Mouse (Mus musculus) myocyte (in vitro differentiated cells): ENCODE data around the gene Mtpn. TPM values are rescaled to one million over a fixed set of nuclear protein-coding genes. Genes with fewer than 3 reads are reported as not detected.

Experiments used
- H3K27me3 ChIP-seq: one replicate; pipeline ENCODE4 v1.6.1; 2011; ENCODE audit not compliant: control insufficient read depth, insufficient read depth, insufficient read length
- H3K36me3 ChIP-seq: one replicate; pipeline ENCODE4 v1.6.1; 2011; ENCODE audit not compliant: control insufficient read depth, insufficient read depth
- H3K4me2 ChIP-seq: one replicate; pipeline ENCODE4 v1.6.1; 2011; ENCODE audit warnings: low read depth, control low read depth
- H3K4me3 ChIP-seq: one replicate; pipeline ENCODE4 v1.5.1; 2011; ENCODE audit warnings: mild to moderate bottlenecking, control low read depth, moderate library complexity
- H3K79me2 ChIP-seq: one replicate; pipeline ENCODE4 v1.6.1; 2011; ENCODE audit not compliant: control insufficient read depth, insufficient read depth
- H3ac ChIP-seq: one replicate; pipeline ENCODE4 v1.6.1; 2011; ENCODE audit not compliant: control insufficient read depth, insufficient read length
- CEBPB ChIP-seq: IDR thresholded peaks from 2 replicates; pipeline ENCODE4 v1.6.1; 2011; ENCODE audit warnings: mild to moderate bottlenecking, moderate library complexity; ENCODE audit not compliant: poor library complexity, insufficient read depth, severe bottlenecking
- E2F4 ChIP-seq: IDR thresholded peaks from one replicate; pipeline ENCODE4 v1.6.1; 2011; ENCODE audit warnings: mild to moderate bottlenecking, control low read depth, moderate library complexity; ENCODE audit not compliant: insufficient read depth
- MAX ChIP-seq: IDR thresholded peaks from one replicate; pipeline ENCODE4 v1.6.1; 2011; ENCODE audit warnings: low read depth, mild to moderate bottlenecking, control low read depth
- MYOD1 ChIP-seq, 3 experiments: IDR thresholded peaks; one replicate each; pipeline ENCODE4 v1.6.1; 2011; ENCODE audit warnings: control low read depth in 2 of 3, low read depth in 2 of 3, mild to moderate bottlenecking in 2 of 3, moderate library complexity in 1 of 3; ENCODE audit not compliant: insufficient read length in 2 of 3, control insufficient read depth in 1 of 3
- MYOG ChIP-seq, 3 experiments: IDR thresholded peaks; one replicate each; pipeline ENCODE4 v1.6.1; 2011; ENCODE audit warnings: control low read depth in 2 of 3, low read depth in 2 of 3, mild to moderate bottlenecking in 2 of 3; ENCODE audit not compliant: insufficient read length in 2 of 3, control insufficient read depth in 1 of 3, insufficient read depth in 1 of 3
- POLR2A ChIP-seq: IDR thresholded peaks from one replicate; pipeline ENCODE4 v1.6.1; 2011; ENCODE audit warnings: low read depth, mild to moderate bottlenecking, control low read depth, moderate library complexity; ENCODE audit not compliant: insufficient read length
- POLR2AphosphoS2 ChIP-seq: IDR thresholded peaks from one replicate; pipeline ENCODE4 v1.6.1; 2011; ENCODE audit warnings: low read depth, control low read depth; ENCODE audit not compliant: insufficient read length
- REST ChIP-seq: IDR thresholded peaks from one replicate; pipeline ENCODE4 v1.6.1; 2011; ENCODE audit warnings: mild to moderate bottlenecking, control low read depth, moderate library complexity; ENCODE audit not compliant: insufficient read depth, insufficient read length
- SRF ChIP-seq: IDR thresholded peaks from one replicate; pipeline ENCODE4 v1.6.1; 2011; ENCODE audit warnings: low read depth; ENCODE audit not compliant: control insufficient read depth, insufficient read length
- TCF12 ChIP-seq: IDR thresholded peaks from one replicate; pipeline ENCODE4 v1.6.1; 2011; ENCODE audit warnings: mild to moderate bottlenecking, control low read depth; ENCODE audit not compliant: poor library complexity, insufficient read depth, severe bottlenecking
- TCF3 ChIP-seq: IDR thresholded peaks from one replicate; pipeline ENCODE4 v1.6.1; 2011; ENCODE audit warnings: low read depth, control low read depth; ENCODE audit not compliant: insufficient read length
- USF1 ChIP-seq: IDR thresholded peaks from one replicate; pipeline ENCODE4 v1.6.1; 2011; ENCODE audit warnings: low read depth, mild to moderate bottlenecking, control low read depth, moderate library complexity
- polyA plus RNA-seq: library from polyadenylated mRNA; unstranded; fragments of >200 nt; fragmentation: generic; extraction: Trizol; gene quantifications from one replicate; pipeline ENCODE4 v1.2.1, GENCODE M21; 2012; ENCODE audit warnings: missing spikeins

Gene Mtpn
- polyA plus RNA-seq, 1 experiment: 38.8 TPM

DNA sequence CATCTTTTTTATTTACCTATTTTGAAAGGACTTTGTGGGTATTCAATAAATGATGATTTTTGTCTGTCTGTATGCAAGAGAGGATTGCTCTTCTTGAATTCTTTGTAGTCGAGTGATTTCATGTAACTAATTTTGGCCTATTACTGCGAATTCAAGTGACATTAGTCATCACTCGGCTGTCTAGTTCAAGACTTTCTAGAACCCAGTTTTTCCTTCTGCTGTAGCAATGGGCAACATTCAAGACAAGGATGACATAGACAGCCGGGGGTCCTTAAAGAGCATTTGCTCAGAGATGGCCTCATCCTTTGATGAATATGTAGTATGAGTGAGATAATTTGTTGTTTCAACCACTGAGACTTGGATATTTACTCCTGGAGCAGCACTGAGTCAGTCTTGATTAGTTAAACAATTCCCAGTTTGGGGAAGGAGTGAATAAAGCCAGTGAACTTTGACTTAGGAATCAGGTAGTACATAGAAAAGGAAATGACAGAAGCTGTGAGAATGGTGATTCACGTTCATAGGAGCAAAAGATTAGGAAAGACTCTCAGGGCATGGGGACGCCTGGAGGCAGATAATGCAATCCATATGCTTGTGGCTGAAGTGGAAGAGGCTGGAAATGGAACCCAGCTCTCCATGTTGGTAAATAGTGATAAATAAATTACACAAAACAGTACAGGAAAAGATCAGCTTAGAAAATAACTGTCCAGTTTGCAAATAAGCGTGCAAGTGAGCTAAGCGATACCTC lies 3.1 kb upstream of the Mtpn start:
- Histone ChIP-seq H3K36me3 (no peaks in the 10 kb centered on the region), H3K4me3 (no peak overlapping the region), H3K27me3 (no peaks in the 10 kb centered on the region), H3ac (no peak overlapping the region), H3K79me2 (peaks cover 16% of the 10 kb centered on the region), H3K4me2 (peak overlapping the region; percentile 53)
- TF ChIP-seq MYOD1 (IDR thresholded peaks at IDR 0.05; ENCODE audit: control insufficient read depth in 1 of 3, insufficient read length in 2 of 3, low read depth in 2 of 3) (no peak), TCF12 (no peak), MAX (no peak), E2F4 (no peak), CEBPB (no peak), USF1 (no peak), POLR2AphosphoS2 (no peak), REST (no peak), SRF (no peak), POLR2A (no peak), TCF3 (no peak), MYOG (IDR thresholded peaks at IDR 0.05; ENCODE audit: control insufficient read depth in 1 of 3, insufficient read depth in 1 of 3, insufficient read length in 2 of 3, low read depth in 2 of 3) (no peak)

DNA sequence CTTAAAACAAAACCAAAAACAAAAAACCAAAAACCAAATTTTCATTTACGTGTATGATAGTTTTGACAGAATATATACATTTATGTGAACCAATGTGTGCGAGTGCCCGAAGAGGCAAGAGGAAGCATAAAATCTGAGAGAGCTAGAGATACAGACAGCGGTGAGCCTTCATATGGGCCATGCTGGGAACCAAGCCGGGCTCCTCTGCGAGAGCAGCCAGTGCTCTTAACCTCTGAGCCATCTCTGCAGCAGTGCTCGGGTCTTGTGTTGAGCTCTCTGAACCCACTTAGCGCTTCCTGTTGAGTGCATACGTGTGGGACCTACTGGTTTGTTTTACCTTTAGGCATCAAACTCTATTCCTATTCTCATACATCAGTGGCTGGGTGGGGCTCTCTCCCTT lies 689 bp upstream of the Mtpn start:
- no peak for TF ChIP-seq TCF12
- TF ChIP-seq USF1: no peak
- H3K36me3 ChIP-seq: no peaks in the 10 kb centered on the region
- no peaks in the 10 kb centered on the region for H3K27me3 ChIP-seq
- H3K4me2 ChIP-seq: no peak overlapping the region
- no peak overlapping the region for H3K4me3 ChIP-seq
- no peak overlapping the region for H3ac ChIP-seq
- peaks cover 41% of the 10 kb centered on the region for H3K79me2 ChIP-seq

DNA sequence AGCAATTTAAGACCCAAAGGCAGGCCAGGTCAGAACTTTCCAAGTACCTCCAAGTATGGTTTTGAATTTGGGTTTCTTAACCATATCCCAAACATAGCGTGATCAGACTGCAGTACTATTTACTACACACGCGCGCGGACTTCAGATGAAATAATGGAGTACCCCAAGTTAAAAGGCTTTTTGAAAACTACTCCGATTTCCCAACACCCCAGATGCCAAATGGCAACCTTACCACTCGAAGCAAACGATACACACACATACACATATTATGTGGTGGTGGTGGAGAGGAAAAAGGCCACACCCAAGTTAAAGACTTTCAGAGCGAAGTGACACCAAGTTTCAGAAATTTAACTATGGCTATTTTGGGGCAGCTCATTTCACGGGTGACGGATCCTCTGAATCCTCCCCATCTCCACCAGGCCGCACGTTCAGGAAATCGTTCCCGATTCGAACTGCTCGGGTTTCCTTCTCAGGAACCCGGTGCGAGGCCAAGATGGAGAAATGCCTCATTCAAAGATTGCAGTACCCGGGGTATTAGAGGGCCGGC lies 858 bp downstream of the Mtpn start:
- H3ac ChIP-seq: peak overlapping the region; percentile 95
- TF ChIP-seq USF1 (no peak), MYOG (IDR thresholded peaks at IDR 0.05; ENCODE audit: control insufficient read depth in 1 of 3, insufficient read depth in 1 of 3, insufficient read length in 2 of 3, low read depth in 2 of 3) (no peak), POLR2A (no peak), TCF3 (no peak)
- H3K79me2 ChIP-seq: peaks cover 54% of the 10 kb centered on the region
- H3K27me3 ChIP-seq: no peaks in the 10 kb centered on the region
- H3K4me3 ChIP-seq: peak overlapping the region; percentile 76
- no peaks in the 10 kb centered on the region for H3K36me3 ChIP-seq
- peak overlapping the region; percentile 81 for H3K4me2 ChIP-seq

DNA sequence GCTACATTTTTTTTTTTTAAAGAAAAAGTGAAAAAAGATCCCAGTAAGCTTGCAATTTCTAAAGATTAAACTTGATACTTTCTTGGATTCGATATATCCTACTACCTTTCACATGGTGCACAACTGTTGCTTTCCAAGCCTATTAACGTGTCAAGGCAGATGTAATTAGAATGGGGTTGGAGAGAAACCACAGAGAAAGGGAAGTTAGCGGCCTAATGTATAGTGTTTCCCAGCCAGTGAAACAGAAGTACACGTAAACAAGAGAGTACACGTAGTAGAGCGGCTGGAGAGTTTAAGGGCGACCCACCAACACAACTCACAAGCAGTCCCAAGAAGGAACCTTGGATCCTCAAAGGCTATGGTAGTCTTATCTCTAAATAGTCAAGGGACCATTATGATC lies 3.7 kb downstream of the Mtpn start:
- Histone ChIP-seq H3K27me3 (no peaks in the 10 kb centered on the region), H3K4me3 (no peak overlapping the region), H3ac (no peak overlapping the region), H3K79me2 (peaks cover 82% of the 10 kb centered on the region), H3K4me2 (no peak overlapping the region), H3K36me3 (no peaks in the 10 kb centered on the region)
- TF ChIP-seq SRF (no peak), POLR2AphosphoS2 (no peak), USF1 (no peak), MAX (no peak), TCF12 (no peak)

DNA sequence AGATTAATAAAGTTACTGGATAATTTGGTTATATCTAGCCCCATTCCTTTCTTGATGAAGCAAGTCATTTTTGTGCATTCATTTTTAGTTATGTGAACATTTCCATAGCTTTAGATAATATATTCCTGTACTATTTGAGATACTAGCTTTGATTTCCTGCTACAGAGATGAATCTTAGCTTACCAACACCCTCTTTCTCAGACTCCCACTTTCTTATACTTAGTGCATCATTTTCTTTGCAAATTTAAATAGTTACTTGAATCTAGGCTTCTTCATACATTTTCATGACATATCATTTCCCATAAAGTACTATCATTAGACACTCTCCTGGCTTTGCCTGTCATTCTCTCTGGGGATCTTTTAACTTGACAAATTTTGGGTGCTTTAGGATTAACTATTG lies 26.3 kb downstream of the Mtpn start:
- TF ChIP-seq E2F4: no peak
- no peak for TF ChIP-seq REST
- no peak for TF ChIP-seq TCF3
- TF ChIP-seq POLR2AphosphoS2: no peak
- TF ChIP-seq SRF: no peak
- TF ChIP-seq USF1: no peak
- TF ChIP-seq POLR2A: no peak
- TF ChIP-seq TCF12: no peak
- TF ChIP-seq MAX: no peak
- TF ChIP-seq MYOD1 (IDR thresholded peaks at IDR 0.05; ENCODE audit: control insufficient read depth in 1 of 3, insufficient read length in 2 of 3, low read depth in 2 of 3): no peak
- no peak for TF ChIP-seq MYOG (IDR thresholded peaks at IDR 0.05; ENCODE audit: control insufficient read depth in 1 of 3, insufficient read depth in 1 of 3, insufficient read length in 2 of 3, low read depth in 2 of 3)
- no peak for TF ChIP-seq CEBPB
- H3K4me2 ChIP-seq: no peak overlapping the region
- H3K36me3 ChIP-seq: peaks cover 31% of the 10 kb centered on the region
- H3K4me3 ChIP-seq: no peak overlapping the region
- no peak overlapping the region for H3ac ChIP-seq
- H3K79me2 ChIP-seq: peaks cover 13% of the 10 kb centered on the region
- H3K27me3 ChIP-seq: no peaks in the 10 kb centered on the region
